Mouse (Mus musculus) kidney, postnatal 0 days (tissue): ENCODE measurements around the gene Zcchc24. TPM values are rescaled to one million over a fixed set of nuclear protein-coding genes. Genes with fewer than 3 reads are reported as not detected.

Experiments
- ATAC-seq: fragments of 200-750 bp; cut with Nextera tagmentation; replicated peaks from 2 replicates; pipeline ENCODE4 v1.8.0; 2017; ENCODE audit warnings: low read depth, moderate number of reproducible peaks, moderate TSS enrichment, moderate library complexity; ENCODE audit not compliant: low FRiP score
- DNase-seq: peaks from one replicate; pipeline ENCODE4 v3.0.0-alpha.2; 2016; ENCODE audit warnings: low spot score
- H3K27ac ChIP-seq: fragments of 300-500 bp; sonication (generic); 2 replicates; pipeline ENCODE4 v1.5.1; 2014; ENCODE audit warnings: mild to moderate bottlenecking
- H3K27me3 ChIP-seq: fragments of 300-500 bp; sonication (generic); 2 replicates; pipeline ENCODE4 v1.6.1; 2014; ENCODE audit warnings: low read length, mixed read lengths; ENCODE audit not compliant: insufficient read depth
- H3K36me3 ChIP-seq: fragments of 300-500 bp; sonication (generic); 2 replicates; pipeline ENCODE4 v1.6.1; 2014; ENCODE audit warnings: low read length, mixed read lengths; ENCODE audit not compliant: insufficient read depth
- H3K4me1 ChIP-seq: fragments of 300-500 bp; sonication (generic); replicated peaks from 2 replicates; pipeline ENCODE4 v1.6.1; 2014; ENCODE audit warnings: antibody characterized with exemption, low read length, mixed read lengths; ENCODE audit not compliant: insufficient read depth
- H3K4me2 ChIP-seq: fragments of 300-500 bp; sonication (generic); 2 replicates; pipeline ENCODE4 v1.6.1; 2014; ENCODE audit warnings: mild to moderate bottlenecking, low read length, moderate library complexity, mixed read lengths
- H3K4me3 ChIP-seq: fragments of 300-500 bp; sonication (generic); replicated peaks from 2 replicates; pipeline ENCODE4 v1.5.1; 2014; ENCODE audit warnings: low read depth, low read length
- H3K9ac ChIP-seq: fragments of 300-500 bp; sonication (generic); 2 replicates; pipeline ENCODE4 v1.6.1; 2014; ENCODE audit warnings: low read depth, low read length
- H3K9me3 ChIP-seq: fragments of 300-500 bp; sonication (generic); replicated peaks from 2 replicates; pipeline ENCODE4 v1.6.1; 2016; ENCODE audit warnings: low read length, inconsistent platforms, mixed read lengths
- CTCF ChIP-seq: IDR thresholded peaks from 2 replicates; pipeline ENCODE4 v1.5.1; 2016; ENCODE audit warnings: antibody characterized with exemption, low read depth, mild to moderate bottlenecking, moderate library complexity
- WGBS: fragments of 180-500 bp; shearing (Covaris S2); extraction: QIAGEN DNeasy Blood & Tissue Kit; methylation state at CpG from one replicate; pipeline ENCODE4 v1.1.7; 2014; 5-methylcytosine and 5-hydroxymethylcytosine counted together
- polyA plus RNA-seq: library from polyadenylated mRNA; unstranded; fragments of >200 nt; fragmentation: Nextera tagmentation; extraction: Ambion mirVana; gene quantifications from 2 replicates; pipeline ENCODE4 v1.2.1, GENCODE M21; 2015

Zcchc24 gene
- polyA plus RNA-seq, 1 experiment from 2014 or later, result 15.9 TPM

- peak within 1 kb of the TSS; percentile 86 for H3K4me2 ChIP-seq
- peaks cover 11% of the 10 kb centered on the region for H3K4me1 ChIP-seq
- peak within 1 kb of the TSS; percentile 79 for H3K4me3 ChIP-seq
- H3K27me3 ChIP-seq, result no peaks in the 10 kb centered on the region
- peaks cover 22% of the 10 kb centered on the region; the same call in 1 of the 2 replicates for H3K36me3 ChIP-seq
- ATAC-seq (peak; percentile 91), DNase-seq (peak; percentile 96)
- peak within 1 kb of the TSS; percentile 63 for H3K27ac ChIP-seq
- TF ChIP-seq CTCF, result peak; percentile 99
- no peaks in the 10 kb centered on the region for H3K9me3 ChIP-seq
- peak within 1 kb of the TSS; percentile 76 for H3K9ac ChIP-seq
- WGBS, result under 1% methylated on average over 64 of the region's 70 CpGs
Measured at GRCm38 (mm10) chr14:25693888-25694568, 74.8 kb downstream of the Zcchc24 start, which contains the start of gene Ppif. TSS of gene Ppif (plus strand) at chr14:25694154.

DNA sequence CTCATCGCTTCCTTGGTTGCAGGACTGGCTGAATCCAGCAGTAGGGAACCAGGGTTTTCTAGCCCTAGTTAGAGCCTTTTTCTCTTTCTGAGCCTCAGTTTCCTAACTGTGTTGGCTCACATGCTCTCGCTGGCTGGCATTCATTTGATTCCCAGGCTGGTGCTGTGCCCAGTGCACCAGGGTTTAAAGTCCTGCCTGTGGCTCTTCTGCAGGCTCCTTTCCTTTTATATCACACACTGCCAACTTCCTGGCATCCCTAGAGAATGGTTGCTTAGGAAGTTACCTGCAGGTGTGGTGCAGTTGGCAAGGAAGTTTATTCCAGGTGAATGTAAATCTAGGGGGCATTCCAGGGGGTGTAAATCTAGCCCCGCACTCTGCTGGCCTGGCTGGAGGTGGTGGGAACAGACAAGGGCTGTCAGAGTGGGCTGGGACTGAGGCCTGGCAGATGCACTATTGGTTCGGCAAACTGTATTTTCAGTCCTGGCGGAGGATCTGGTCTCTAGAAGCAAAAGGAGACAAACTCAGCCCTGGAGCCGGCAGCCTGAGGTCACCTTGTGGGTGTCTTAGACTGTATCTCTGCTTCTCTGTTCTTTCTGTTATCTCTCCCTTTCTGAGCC is 75.5 kb downstream of the Zcchc24 start:
- Histone ChIP-seq H3K36me3 (peaks cover 18% of the 10 kb centered on the region; the same call in 1 of the 2 replicates), H3K4me3 (peak overlapping the region; percentile 79; the same call in 1 of the 2 replicates), H3K9ac (no peak overlapping the region), H3K9me3 (no peaks in the 10 kb centered on the region), H3K4me2 (peak overlapping the region; percentile 86), H3K4me1 (peaks cover 11% of the 10 kb centered on the region), H3K27me3 (no peaks in the 10 kb centered on the region), H3K27ac (0 out of 2 replicates have a peak overlapping the region, but pooled peaks have one; percentile 10)
- no peak for TF ChIP-seq CTCF
- 64% methylated on average over 6 of the region's 6 CpGs for WGBS
- DNase-seq, result no peak
- ATAC-seq, result peak; percentile 22

- Histone ChIP-seq H3K27ac (no peak overlapping the region), H3K4me3 (no peak overlapping the region), H3K27me3 (no peaks in the 10 kb centered on the region), H3K36me3 (no peaks in the 10 kb centered on the region), H3K4me2 (no peak overlapping the region), H3K4me1 (no peaks in the 10 kb centered on the region), H3K9ac (no peak overlapping the region), H3K9me3 (no peaks in the 10 kb centered on the region)
- DNase-seq (no peak), ATAC-seq (no peak)
- 73% methylated on average over 10 of the region's 10 CpGs for WGBS
- no peak for TF ChIP-seq CTCF
Measured at GRCm38 (mm10) chr14:25686983-25687901, 81.6 kb downstream of the Zcchc24 start.

DNA sequence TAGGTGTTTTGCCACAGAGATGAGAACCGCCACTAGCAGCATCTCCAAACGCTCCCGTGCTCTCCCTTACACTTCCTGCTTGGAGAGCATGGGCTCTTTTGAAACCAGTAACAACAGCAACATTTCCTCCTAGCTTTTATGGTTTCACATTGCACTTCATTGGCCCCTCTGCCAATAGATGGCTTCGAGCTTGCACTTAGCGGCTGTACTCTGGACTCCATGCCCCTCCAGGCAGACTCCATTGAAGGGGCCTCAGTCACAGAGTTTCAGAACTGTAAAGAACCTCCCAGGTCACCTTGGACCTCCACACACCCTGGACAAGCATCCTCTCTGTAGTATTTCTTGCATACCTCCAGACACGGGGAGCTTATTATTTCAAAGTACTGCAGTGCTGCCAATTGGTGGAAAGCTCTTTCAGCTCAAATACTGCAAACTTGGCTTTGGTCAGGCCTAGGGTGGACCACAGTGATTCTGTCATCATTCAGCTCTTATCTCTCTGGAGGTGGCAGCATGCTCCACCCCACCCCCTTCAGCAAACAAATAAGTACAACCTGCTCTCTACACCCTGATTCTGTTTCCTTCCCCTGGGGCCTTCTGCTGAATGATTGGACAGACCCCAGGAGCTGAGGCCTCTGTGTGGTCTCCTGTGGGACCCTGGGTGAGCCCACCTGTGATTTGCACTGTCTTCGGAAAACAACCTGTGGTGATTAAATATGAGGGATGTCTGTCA is 82.5 kb downstream of the Zcchc24 start:
- ATAC-seq, result no peak

GRCm38 (mm10) chr14:25682020-25682419 is 86.8 kb downstream of the Zcchc24 start:
- 69% methylated on average over 6 of the region's 6 CpGs for WGBS

More for the DNA sequence above, 82.5 kb downstream of the Zcchc24 start:
- H3K27me3 ChIP-seq, result no peaks in the 10 kb centered on the region
- no peak for DNase-seq
- no peak overlapping the region for H3K27ac ChIP-seq
- no peak overlapping the region for H3K4me2 ChIP-seq
- no peaks in the 10 kb centered on the region for H3K36me3 ChIP-seq
- no peak overlapping the region for H3K9ac ChIP-seq
- WGBS, result 51% methylated on average over 7 of the region's 7 CpGs
- H3K4me3 ChIP-seq, result no peak overlapping the region
- no peaks in the 10 kb centered on the region for H3K9me3 ChIP-seq
- TF ChIP-seq CTCF, result no peak
- H3K4me1 ChIP-seq, result no peaks in the 10 kb centered on the region

More at GRCm38 (mm10) chr14:25682020-25682419, 86.8 kb downstream of the Zcchc24 start:
- H3K36me3 ChIP-seq, result no peaks in the 10 kb centered on the region
- no peak overlapping the region for H3K9ac ChIP-seq
- ATAC-seq, result no peak
- no peak overlapping the region for H3K4me3 ChIP-seq
- H3K4me1 ChIP-seq, result no peaks in the 10 kb centered on the region
- no peak for TF ChIP-seq CTCF
- H3K27ac ChIP-seq, result no peak overlapping the region
- no peaks in the 10 kb centered on the region for H3K27me3 ChIP-seq
- DNase-seq, result no peak
- H3K9me3 ChIP-seq, result no peaks in the 10 kb centered on the region
- no peak overlapping the region for H3K4me2 ChIP-seq
